Mouse (Mus musculus) embryonic fibroblast, embryonic 13.5 days (primary cell): Measurements from ENCODE around the gene Scaf4. TPM values are rescaled to one million over a fixed set of nuclear protein-coding genes. Genes with fewer than 3 reads are reported as not detected.
"Not testable (repeated sequence)": the region's sequence is repeated elsewhere in the genome, so short reads cannot be mapped to it uniquely, and the experiment has no call there.

Experiments
- H3K27ac ChIP-seq: 2 replicates; pipeline ENCODE4 v1.5.1; 2012; ENCODE audit warnings: low read length, control low read depth, inconsistent platforms; ENCODE audit not compliant: insufficient read depth
- H3K4me1 ChIP-seq: 2 replicates; pipeline ENCODE4 v1.6.1; 2011; ENCODE audit warnings: low read length; ENCODE audit not compliant: control insufficient read depth, insufficient read depth
- H3K4me3 ChIP-seq: 2 replicates; pipeline ENCODE4 v1.5.1; 2011; ENCODE audit warnings: mild to moderate bottlenecking, control low read depth, low read length; ENCODE audit not compliant: insufficient read depth
- CTCF ChIP-seq: IDR thresholded peaks from 2 replicates; pipeline ENCODE4 v1.5.1; 2011; ENCODE audit warnings: mild to moderate bottlenecking, control low read depth, low read length, moderate library complexity, borderline replicate concordance; ENCODE audit not compliant: insufficient read depth
- POLR2A ChIP-seq: IDR thresholded peaks from 2 replicates; pipeline ENCODE4 v1.6.1; 2011; ENCODE audit warnings: low read depth, mild to moderate bottlenecking, control low read depth, low read length, moderate library complexity
- polyA plus RNA-seq: library from polyadenylated mRNA; stranded (reverse); fragments of >200 nt; gene quantifications from 2 replicates; pipeline ENCODE4 v1.2.4, GENCODE M21; 2011; ENCODE audit warnings: low read depth; ENCODE audit not compliant: missing spikeins, insufficient read length

Scaf4 gene
- polyA plus RNA-seq, 1 experiment = 37.4 TPM

- H3K4me1 ChIP-seq = peaks cover 3% of the 10 kb centered on the region
- H3K4me3 ChIP-seq = peak overlapping the region; percentile 73
- H3K27ac ChIP-seq = peak overlapping the region; percentile 66
- no peak for TF ChIP-seq POLR2A
- no peak for TF ChIP-seq CTCF
Observed at GRCm38 (mm10) chr16:90220892-90221431, 63.3 kb downstream of the Scaf4 start.

GRCm38 (mm10) chr16:90220026-90220891 is 64.0 kb downstream of the Scaf4 start, which contains the start of gene Sod1:
Gene Sod1, plus strand, starts transcription at chr16:90220754.
- H3K27ac ChIP-seq = peak within 1 kb of the TSS; percentile 66
- H3K4me1 ChIP-seq = peaks cover 3% of the 10 kb centered on the region
- peak within 1 kb of the TSS; percentile 73 for H3K4me3 ChIP-seq
- TF ChIP-seq POLR2A (peak; percentile 99), CTCF (no peak)

GRCm38 (mm10) chr16:90219445-90219844 is 64.9 kb downstream of the Scaf4 start:
- H3K4me1 ChIP-seq, H3K4me3 ChIP-seq, H3K27ac ChIP-seq: not testable (repeated sequence)

- no peak overlapping the region for H3K27ac ChIP-seq
- peaks cover 3% of the 10 kb centered on the region for H3K4me1 ChIP-seq
- no peak overlapping the region for H3K4me3 ChIP-seq
- TF ChIP-seq CTCF = no peak
- TF ChIP-seq POLR2A = no peak
Observed at GRCm38 (mm10) chr16:90217926-90218325, 66.4 kb downstream of the Scaf4 start.

- no peak overlapping the region for H3K27ac ChIP-seq
- TF ChIP-seq POLR2A (no peak), CTCF (no peak)
Observed at GRCm38 (mm10) chr16:90217356-90217755, 66.9 kb downstream of the Scaf4 start.

GRCm38 (mm10) chr16:90216414-90216813 is 67.9 kb downstream of the Scaf4 start:
- Histone ChIP-seq H3K27ac (no peak overlapping the region), H3K4me1 (no peaks in the 10 kb centered on the region), H3K4me3 (no peak overlapping the region)
- TF ChIP-seq CTCF (no peak), POLR2A (no peak)

More at GRCm38 (mm10) chr16:90217356-90217755, 66.9 kb downstream of the Scaf4 start:
- Histone ChIP-seq H3K4me1 (peaks cover 2% of the 10 kb centered on the region), H3K4me3 (no peak overlapping the region)

GRCm38 (mm10) chr16:90215879-90216278 is 68.4 kb downstream of the Scaf4 start:
- not testable (repeated sequence) for H3K4me3 ChIP-seq, H3K4me1 ChIP-seq, H3K27ac ChIP-seq

GRCm38 (mm10) chr16:90214731-90215565 is 69.4 kb downstream of the Scaf4 start:
- Histone ChIP-seq H3K4me3 (no peak overlapping the region), H3K27ac (no peak overlapping the region), H3K4me1 (no peaks in the 10 kb centered on the region)
- TF ChIP-seq POLR2A = no peak
- no peak for TF ChIP-seq CTCF

GRCm38 (mm10) chr16:90213477-90214339 is 70.6 kb downstream of the Scaf4 start:
- Histone ChIP-seq H3K27ac (no peak overlapping the region), H3K4me1 (no peaks in the 10 kb centered on the region), H3K4me3 (no peak overlapping the region)
- TF ChIP-seq POLR2A (no peak), CTCF (no peak)
